Mouse (Mus musculus) hindbrain, embryonic 13.5 days (tissue): ENCODE data around the gene Psmb8. TPM values are rescaled to one million over a fixed set of nuclear protein-coding genes. Genes with fewer than 3 reads are reported as not detected.

ENCODE experiments used
- ATAC-seq: fragments of 200-750 bp; cut with Nextera tagmentation; 2 replicates; pipeline ENCODE4 v1.8.0; 2017; ENCODE audit warnings: moderate TSS enrichment; ENCODE audit not compliant: low FRiP score
- H3K27ac ChIP-seq: fragments of 300-500 bp; sonication (generic); 2 replicates; pipeline ENCODE4 v1.5.1; 2015; ENCODE audit warnings: inconsistent platforms, mild to moderate bottlenecking, moderate library complexity
- H3K27me3 ChIP-seq: fragments of 300-500 bp; sonication (generic); 2 replicates; pipeline ENCODE4 v1.6.1; 2015; ENCODE audit warnings: mild to moderate bottlenecking, inconsistent platforms
- H3K36me3 ChIP-seq: fragments of 300-500 bp; sonication (generic); 2 replicates; pipeline ENCODE4 v1.6.1; 2015; ENCODE audit warnings: mild to moderate bottlenecking, inconsistent platforms
- H3K4me1 ChIP-seq: fragments of 300-500 bp; sonication (generic); replicated peaks from 2 replicates; pipeline ENCODE4 v1.6.1; 2015; ENCODE audit warnings: inconsistent platforms
- H3K4me2 ChIP-seq: fragments of 300-500 bp; sonication (generic); 2 replicates; pipeline ENCODE4 v1.6.1; 2015; ENCODE audit warnings: inconsistent platforms, mild to moderate bottlenecking, moderate library complexity
- H3K4me3 ChIP-seq: fragments of 300-500 bp; sonication (generic); 2 replicates; pipeline ENCODE4 v1.5.1; 2015; ENCODE audit warnings: mild to moderate bottlenecking, inconsistent platforms
- H3K9ac ChIP-seq: fragments of 300-500 bp; sonication (generic); 2 replicates; pipeline ENCODE4 v1.6.1; 2015; ENCODE audit warnings: mild to moderate bottlenecking, inconsistent platforms
- H3K9me3 ChIP-seq: fragments of 300-500 bp; sonication (generic); 2 replicates; pipeline ENCODE4 v1.6.1; 2016; ENCODE audit warnings: inconsistent platforms
- WGBS: fragments of 180-500 bp; shearing (Covaris S2); methylation state at CpG from one replicate; pipeline ENCODE4 v1.1.7; 2015; 5-methylcytosine and 5-hydroxymethylcytosine counted together
- polyA plus RNA-seq: library from polyadenylated mRNA; unstranded; fragments of >200 nt; fragmentation: Nextera tagmentation; extraction: Ambion mirVana; gene quantifications from 2 replicates; pipeline ENCODE4 v1.2.1, GENCODE M21; 2015

The Psmb8 gene
- polyA plus RNA-seq, 1 experiment from 2014 or later: 3.7 TPM

DNA sequence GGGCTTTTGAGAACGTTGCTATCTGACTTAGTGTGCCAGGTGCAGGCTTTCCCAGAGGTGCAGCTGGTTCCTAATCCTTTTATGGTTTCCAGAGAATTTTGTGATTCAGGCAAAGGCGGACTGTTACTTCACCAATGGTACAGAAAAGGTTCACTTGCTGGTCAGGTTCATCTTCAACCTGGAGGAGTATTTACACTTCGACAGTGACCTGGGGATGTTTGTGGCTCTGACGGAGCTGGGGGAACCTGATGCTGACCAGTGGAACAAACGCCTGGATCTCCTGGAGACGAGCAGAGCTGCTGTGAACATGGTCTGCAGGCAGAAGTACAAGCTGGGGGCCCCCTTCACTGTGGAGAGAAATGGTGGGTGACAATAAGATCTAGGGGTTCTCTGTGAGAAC is 43.4 kb downstream of the Psmb8 start:
- Histone ChIP-seq H3K4me3 (no peak overlapping the region), H3K36me3 (no peaks in the 10 kb centered on the region), H3K9ac (no peak overlapping the region), H3K9me3 (0 out of 2 replicates have a peak, but pooled peaks cover 4% of the 10 kb centered on the region), H3K4me2 (no peak overlapping the region), H3K4me1 (no peaks in the 10 kb centered on the region), H3K27me3 (no peaks in the 10 kb centered on the region), H3K27ac (no peak overlapping the region)
- no peak for ATAC-seq
- WGBS: 87% methylated on average over 6 of the region's 6 CpGs

DNA sequence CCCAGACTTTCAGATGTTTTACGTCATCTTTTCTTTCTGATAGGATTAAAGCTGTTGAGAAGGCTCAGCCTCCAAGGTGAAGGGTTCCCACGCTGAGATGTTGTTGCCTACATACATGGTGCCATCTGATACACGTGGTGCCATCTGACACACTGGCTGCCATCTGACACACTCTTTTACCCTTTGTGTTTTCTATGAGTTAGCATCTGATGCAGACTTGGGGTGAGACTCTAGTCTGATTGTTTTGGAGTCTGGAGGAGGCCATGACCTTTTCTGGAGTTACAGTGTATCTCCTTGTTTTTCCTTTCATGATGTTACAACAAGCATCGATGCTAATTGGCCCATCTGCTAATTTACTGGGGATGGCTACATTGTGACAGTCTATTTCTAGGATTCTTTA is 47.1 kb downstream of the Psmb8 start:
- WGBS: 75% methylated on average over 4 of the region's 4 CpGs
- H3K4me1 ChIP-seq: no peaks in the 10 kb centered on the region
- no peak overlapping the region for H3K4me2 ChIP-seq
- no peak overlapping the region for H3K27ac ChIP-seq
- 0 out of 2 replicates have a peak, but pooled peaks cover 4% of the 10 kb centered on the region for H3K9me3 ChIP-seq
- peaks cover 9% of the 10 kb centered on the region; the same call in 1 of the 2 replicates for H3K27me3 ChIP-seq
- no peak overlapping the region for H3K4me3 ChIP-seq
- ATAC-seq: no peak
- no peak overlapping the region for H3K9ac ChIP-seq
- H3K36me3 ChIP-seq: no peaks in the 10 kb centered on the region

DNA sequence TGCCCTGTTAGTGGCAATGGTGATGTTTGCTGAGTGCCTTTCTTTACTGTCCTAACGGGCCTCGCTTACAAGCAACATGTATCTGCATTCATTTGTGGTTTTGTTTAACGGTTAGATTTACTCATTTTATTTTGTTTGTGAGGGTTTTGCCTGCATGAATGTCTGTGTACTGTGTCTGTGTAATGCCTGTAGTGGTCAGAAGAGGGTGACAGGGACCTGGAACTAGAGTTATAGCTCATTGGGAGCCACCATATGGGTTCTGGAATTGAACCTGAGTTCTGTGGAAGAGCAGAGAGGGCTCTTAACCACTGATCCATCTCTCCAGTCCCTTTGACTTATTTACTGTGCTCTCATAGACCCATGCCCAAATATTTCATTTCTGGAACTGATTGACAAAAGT is 49.5 kb downstream of the Psmb8 start:
- ATAC-seq: no peak
- Histone ChIP-seq H3K9me3 (0 out of 2 replicates have a peak, but pooled peaks cover under 1% of the 10 kb centered on the region), H3K27me3 (peaks cover 9% of the 10 kb centered on the region; the same call in 1 of the 2 replicates), H3K36me3 (no peaks in the 10 kb centered on the region), H3K4me2 (no peak overlapping the region), H3K27ac (no peak overlapping the region), H3K4me3 (no peak overlapping the region), H3K4me1 (no peaks in the 10 kb centered on the region), H3K9ac (no peak overlapping the region)
- WGBS: 83% methylated on average over 3 of the region's 3 CpGs

DNA sequence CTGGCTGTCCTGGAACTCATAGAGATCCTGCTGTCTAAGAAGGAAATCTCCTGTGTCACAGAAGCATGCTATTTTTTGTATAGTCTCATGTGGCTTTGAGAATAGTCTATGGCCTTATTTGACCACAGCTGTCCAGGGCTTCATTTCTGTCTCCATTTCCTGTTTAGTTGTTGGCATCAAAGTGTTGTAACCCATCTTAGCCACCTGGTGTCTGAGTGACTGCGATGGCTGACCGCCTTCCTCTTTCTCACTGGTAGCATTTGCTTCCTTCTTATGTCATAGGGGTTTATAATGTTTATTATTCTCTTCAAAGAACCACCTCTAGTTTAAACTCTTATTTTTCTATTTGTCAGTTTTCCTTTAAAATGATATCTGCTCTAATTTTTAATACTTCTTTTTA is 51.2 kb downstream of the Psmb8 start:
- 74% methylated on average over 2 of the region's 2 CpGs for WGBS
- Histone ChIP-seq H3K27ac (no peak overlapping the region), H3K4me3 (no peak overlapping the region), H3K9ac (no peak overlapping the region), H3K4me2 (no peak overlapping the region), H3K4me1 (no peaks in the 10 kb centered on the region), H3K9me3 (no peaks in the 10 kb centered on the region), H3K36me3 (no peaks in the 10 kb centered on the region), H3K27me3 (peaks cover 9% of the 10 kb centered on the region; the same call in 1 of the 2 replicates)
- ATAC-seq: no peak

DNA sequence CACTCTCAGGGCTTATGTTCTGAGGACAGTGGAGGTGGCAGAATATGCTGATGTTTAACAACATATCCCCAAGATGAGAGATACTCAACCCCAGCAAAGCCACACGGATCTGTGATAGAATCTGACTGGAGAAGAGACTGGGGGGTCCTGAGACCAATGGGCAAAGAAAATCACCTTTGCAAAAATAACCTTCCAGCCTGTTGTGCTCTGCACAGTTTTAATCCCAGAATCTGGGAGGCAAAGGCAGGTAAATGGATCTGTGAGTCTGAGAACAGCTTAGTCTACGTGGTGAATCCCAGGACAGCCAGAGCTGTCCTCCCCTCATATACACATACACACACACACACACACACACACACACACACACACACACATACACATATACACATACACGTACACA is 51.8 kb downstream of the Psmb8 start:
- Histone ChIP-seq H3K36me3 (no peaks in the 10 kb centered on the region), H3K9ac (no peak overlapping the region), H3K27ac (no peak overlapping the region), H3K4me3 (no peak overlapping the region), H3K27me3 (peaks cover 12% of the 10 kb centered on the region; the same call in 1 of the 2 replicates), H3K4me1 (no peaks in the 10 kb centered on the region), H3K9me3 (no peaks in the 10 kb centered on the region), H3K4me2 (no peak overlapping the region)
- 53% methylated on average over 3 of the region's 3 CpGs for WGBS
- no peak for ATAC-seq

DNA sequence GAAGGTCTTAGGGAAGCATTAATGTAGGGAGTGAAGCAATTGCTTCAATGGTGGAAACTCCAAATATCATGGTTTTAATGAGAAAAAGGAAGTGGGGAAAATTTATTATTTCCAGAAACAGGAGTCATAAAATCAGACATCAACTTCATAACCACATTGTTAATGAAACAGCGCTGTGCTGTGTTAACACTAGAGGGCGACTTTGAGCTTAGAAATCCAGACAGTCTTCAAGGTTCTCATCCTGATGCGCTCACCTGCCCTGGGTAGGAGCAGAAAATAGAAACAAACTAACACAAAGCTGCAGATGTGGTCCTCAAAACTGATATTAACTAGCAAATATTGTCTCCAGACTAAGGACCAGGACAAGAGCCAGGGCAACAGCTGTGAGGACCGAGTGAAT is 52.4 kb downstream of the Psmb8 start:
- Histone ChIP-seq H3K9me3 (no peaks in the 10 kb centered on the region), H3K36me3 (no peaks in the 10 kb centered on the region), H3K27me3 (peaks cover 12% of the 10 kb centered on the region; the same call in 1 of the 2 replicates), H3K4me3 (no peak overlapping the region), H3K9ac (no peak overlapping the region), H3K4me1 (no peaks in the 10 kb centered on the region), H3K27ac (no peak overlapping the region), H3K4me2 (no peak overlapping the region)
- no peak for ATAC-seq
- WGBS: 19% methylated on average over 4 of the region's 4 CpGs

Other genes with a start within 250 kb of the Psmb8 start
- gene B3galt4, start 246.2 kb upstream of the Psmb8 start, polyA plus RNA-seq: 12.2 TPM in 2 replicates
- gene Vps52, start 241.9 kb upstream of the Psmb8 start, polyA plus RNA-seq: 69.6 and 69.9 TPM in 2 replicates
- gene Rps18, start 241.7 kb upstream of the Psmb8 start, polyA plus RNA-seq: 928 and 950 TPM in 2 replicates
- 12.2 and 13.0 TPM in 2 replicates for gene H2-K1, start 197.4 kb upstream of the Psmb8 start, polyA plus RNA-seq
- gene Ring1, start 173.0 kb upstream of the Psmb8 start, polyA plus RNA-seq: 19.2 and 21.5 TPM in 2 replicates
- gene H2-Ke6, start 169.7 kb upstream of the Psmb8 start, polyA plus RNA-seq: 62.9 and 65.0 TPM in 2 replicates
- gene Slc39a7, start 166.0 kb upstream of the Psmb8 start, polyA plus RNA-seq: 164 and 172 TPM in 2 replicates
- 56.8 and 59.2 TPM in 2 replicates for gene Rxrb, start 165.9 kb upstream of the Psmb8 start, polyA plus RNA-seq
- gene Col11a2, start 158.3 kb upstream of the Psmb8 start, polyA plus RNA-seq: 3.2 and 3.8 TPM in 2 replicates
- gene H2-Oa, start 105.4 kb upstream of the Psmb8 start, polyA plus RNA-seq: 0.18 TPM in 1 of 2 replicates, not detected in the other
- 14.4 and 16.9 TPM in 2 replicates for gene H2-DMa, start 78.2 kb upstream of the Psmb8 start, polyA plus RNA-seq
- gene Brd2, start 75.1 kb upstream of the Psmb8 start, polyA plus RNA-seq: 127 and 129 TPM in 2 replicates
- 0.27 TPM in 2 replicates for gene H2-DMb2, start 54.4 kb upstream of the Psmb8 start, polyA plus RNA-seq
- 0.60 and 0.84 TPM in 2 replicates for gene H2-DMb1, start 44.6 kb upstream of the Psmb8 start, polyA plus RNA-seq
- 1.1 and 1.3 TPM in 2 replicates for gene Tap1, start 10.2 kb upstream of the Psmb8 start, polyA plus RNA-seq
- gene Psmb9, start 10.0 kb upstream of the Psmb8 start, polyA plus RNA-seq: 0.89 and 1.5 TPM in 2 replicates
- gene Tap2, start 5.8 kb downstream of the Psmb8 start, polyA plus RNA-seq: 2.1 and 2.2 TPM in 2 replicates
- 0.06 TPM in 1 of 2 replicates, not detected in the other for gene H2-Ob, start 41.2 kb downstream of the Psmb8 start, polyA plus RNA-seq
- gene H2-Ab1, start 60.0 kb downstream of the Psmb8 start, polyA plus RNA-seq: 1.2 and 1.9 TPM in 2 replicates
- 0.30 and 0.35 TPM in 2 replicates for gene H2-Aa, start 90.1 kb downstream of the Psmb8 start, polyA plus RNA-seq
- gene H2-Eb1, start 108.1 kb downstream of the Psmb8 start, polyA plus RNA-seq: 1.5 and 3.4 TPM in 2 replicates
- gene H2-Eb2, start 127.9 kb downstream of the Psmb8 start, polyA plus RNA-seq: 0.08 and 0.13 TPM in 2 replicates
- gene Btnl2, start 157.1 kb downstream of the Psmb8 start, polyA plus RNA-seq: not detected in 2 replicates
- gene Btnl1, start 179.4 kb downstream of the Psmb8 start, polyA plus RNA-seq: not detected in 2 replicates
- 3.6 and 4.1 TPM in 2 replicates for gene BC051142, start 201.1 kb downstream of the Psmb8 start, polyA plus RNA-seq